Mouse (Mus musculus) G1E (cell line): ENCODE measurements around the gene Ccr4. TPM values are rescaled to one million over a fixed set of nuclear protein-coding genes. Genes with fewer than 3 reads are reported as not detected.

Source experiments
- ATAC-seq: 2 replicates; pipeline ENCODE4 v1.8.0; 2016; ENCODE audit warnings: mild to moderate bottlenecking; ENCODE audit not compliant: insufficient number of reproducible peaks, poor library complexity, low FRiP score, severe bottlenecking; ENCODE audit errors: extremely low read depth
- DNase-seq: peaks from one replicate; pipeline ENCODE4 v3.0.0; 2012; ENCODE audit warnings: low spot score
- H3K27me3 ChIP-seq: 2 replicates; pipeline ENCODE4 v1.6.1; 2012; ENCODE audit warnings: mild to moderate bottlenecking, low read length, inconsistent platforms; ENCODE audit not compliant: insufficient read depth
- H3K36me3 ChIP-seq: replicated peaks from 2 replicates; pipeline ENCODE3; 2012; ENCODE audit warnings: mild to moderate bottlenecking, inconsistent platforms
- H3K4me1 ChIP-seq: 2 replicates; pipeline ENCODE4 v1.6.1; 2012; ENCODE audit warnings: low read depth, low read length, inconsistent platforms, mixed read lengths; ENCODE audit not compliant: insufficient read depth
- H3K4me3 ChIP-seq: 2 replicates; pipeline ENCODE4 v1.5.1; 2012; ENCODE audit warnings: low read depth, mild to moderate bottlenecking, inconsistent platforms, low read length, moderate library complexity, mixed read lengths
- H3K9me3 ChIP-seq: replicated peaks from 2 replicates; pipeline ENCODE4 v1.6.1; 2012; ENCODE audit warnings: inconsistent platforms
- CTCF ChIP-seq: IDR thresholded peaks from 2 replicates; pipeline ENCODE4 v1.5.1; 2012; ENCODE audit warnings: low read depth, low read length, inconsistent platforms, mixed read lengths
- GATA1 ChIP-seq: IDR thresholded peaks from 2 replicates; pipeline ENCODE4 v1.6.1; 2012; ENCODE audit warnings: borderline replicate concordance, low read length, inconsistent platforms, mixed read lengths
- GATA2 ChIP-seq: IDR thresholded peaks from 2 replicates; pipeline ENCODE4 v1.6.1; 2012; ENCODE audit warnings: low read depth, low read length, inconsistent platforms, borderline replicate concordance
- POLR2AphosphoS5 ChIP-seq: IDR thresholded peaks from 2 replicates; pipeline ENCODE4 v1.6.1; 2012; ENCODE audit warnings: low read depth, low read length, inconsistent platforms; ENCODE audit not compliant: insufficient replicate concordance
- TAL1 ChIP-seq: conservative IDR thresholded peaks from 2 replicates; pipeline ENCODE4 v1.6.1; 2012; ENCODE audit warnings: low read depth, low read length, inconsistent platforms, mixed read lengths
- polyA plus RNA-seq: library from polyadenylated mRNA; stranded (reverse); fragments of >175 nt; gene quantifications from 2 replicates; pipeline ENCODE4 v1.2.3, GENCODE M21; 2012
- total RNA-seq, 2 experiments: library from RNA; stranded (forward) in 1 of 2; stranded (reverse) in 1 of 2; fragments of 200-1000 nt in 1 of 2; fragments of >200 nt in 1 of 2; fragmentation: Nextera tagmentation in 1 of 2; gene quantifications; 2 replicates each; pipeline ENCODE4 v1.2.3; 2014 to 2017

Gene Ccr4
- total and polyA plus RNA-seq, 3 experiments: not detected

- Histone ChIP-seq H3K36me3 (no peaks in the 10 kb centered on the region), H3K4me3 (no peak overlapping the region), H3K4me1 (no peaks in the 10 kb centered on the region), H3K9me3 (no peaks in the 10 kb centered on the region), H3K27me3 (no peaks in the 10 kb centered on the region)
- ATAC-seq (no peak), DNase-seq (no peak)
- TF ChIP-seq GATA1 (no peak), POLR2AphosphoS5 (no peak)
Measured at GRCm38 (mm10) chr9:114533848-114534247, 29.1 kb upstream of the Ccr4 start.

- DNase-seq (no peak), ATAC-seq (no peak)
- TF ChIP-seq TAL1 (no peak), GATA1 (no peak), CTCF (no peak), POLR2AphosphoS5 (no peak), GATA2 (no peak)
- Histone ChIP-seq H3K4me3 (no peak overlapping the region), H3K36me3 (no peaks in the 10 kb centered on the region), H3K9me3 (no peaks in the 10 kb centered on the region), H3K4me1 (no peaks in the 10 kb centered on the region; the same call in 1 of the 2 replicates), H3K27me3 (peaks cover 5% of the 10 kb centered on the region; the same call in 1 of the 2 replicates)
Measured at GRCm38 (mm10) chr9:114531276-114531675, 26.6 kb upstream of the Ccr4 start.

- Histone ChIP-seq H3K4me1 (no peaks in the 10 kb centered on the region; the same call in 1 of the 2 replicates), H3K36me3 (no peaks in the 10 kb centered on the region), H3K27me3 (peaks cover 10% of the 10 kb centered on the region; the same call in 1 of the 2 replicates), H3K9me3 (no peaks in the 10 kb centered on the region), H3K4me3 (no peak overlapping the region)
- DNase-seq (no peak), ATAC-seq (no peak)
- no peak for TF ChIP-seq POLR2AphosphoS5
- TF ChIP-seq GATA2: no peak
- no peak for TF ChIP-seq GATA1
- no peak for TF ChIP-seq TAL1
- no peak for TF ChIP-seq CTCF
Measured at GRCm38 (mm10) chr9:114528680-114529048, 23.9 kb upstream of the Ccr4 start.

GRCm38 (mm10) chr9:114527992-114528679, 23.4 kb upstream of the Ccr4 start:
- no peak for DNase-seq
- no peak for ATAC-seq
- no peak overlapping the region for H3K4me3 ChIP-seq
- no peaks in the 10 kb centered on the region for H3K36me3 ChIP-seq
- no peaks in the 10 kb centered on the region; the same call in 1 of the 2 replicates for H3K4me1 ChIP-seq
- no peak for TF ChIP-seq GATA1
- no peak for TF ChIP-seq TAL1
- no peaks in the 10 kb centered on the region for H3K9me3 ChIP-seq
- H3K27me3 ChIP-seq: peaks cover 10% of the 10 kb centered on the region; the same call in 1 of the 2 replicates

GRCm38 (mm10) chr9:114527085-114527484, 22.4 kb upstream of the Ccr4 start:
- Histone ChIP-seq H3K4me3 (no peak overlapping the region), H3K4me1 (no peaks in the 10 kb centered on the region; the same call in 1 of the 2 replicates), H3K9me3 (no peaks in the 10 kb centered on the region), H3K27me3 (peaks cover 10% of the 10 kb centered on the region; the same call in 1 of the 2 replicates), H3K36me3 (no peaks in the 10 kb centered on the region)
- no peak for DNase-seq
- TF ChIP-seq CTCF: no peak
- TF ChIP-seq GATA1: no peak
- no peak for TF ChIP-seq TAL1
- no peak for TF ChIP-seq GATA2
- no peak for TF ChIP-seq POLR2AphosphoS5
- ATAC-seq: no peak

GRCm38 (mm10) chr9:114526581-114526980, 21.9 kb upstream of the Ccr4 start:
- Histone ChIP-seq H3K36me3 (no peaks in the 10 kb centered on the region), H3K4me1 (no peaks in the 10 kb centered on the region; the same call in 1 of the 2 replicates), H3K27me3 (peaks cover 10% of the 10 kb centered on the region; the same call in 1 of the 2 replicates), H3K9me3 (no peaks in the 10 kb centered on the region), H3K4me3 (no peak overlapping the region)
- TF ChIP-seq POLR2AphosphoS5: no peak
- no peak for TF ChIP-seq CTCF
- no peak for TF ChIP-seq TAL1
- no peak for TF ChIP-seq GATA1
- no peak for TF ChIP-seq GATA2
- no peak for ATAC-seq
- no peak for DNase-seq
